Mouse (Mus musculus) layer of hippocampus, postnatal 14 days (tissue): ENCODE measurements at regions not wholly inside any gene's neighbourhood (a gene's known extent, or its start where the extent isn't known, plus 50 kb on each side); places are given as distances from the start of the nearest gene placed in this dataset.
A peak's percentile ranks its signal among the peaks of the same experiment; 100 is the strongest.

ENCODE experiments used
- DNase-seq, 2 experiments: peaks; one replicate each; pipeline ENCODE4 v3.0.0; 2021 to 2022; ENCODE audit warnings: low spot score in 2 of 2, mixed read lengths in 1 of 2

DNA sequence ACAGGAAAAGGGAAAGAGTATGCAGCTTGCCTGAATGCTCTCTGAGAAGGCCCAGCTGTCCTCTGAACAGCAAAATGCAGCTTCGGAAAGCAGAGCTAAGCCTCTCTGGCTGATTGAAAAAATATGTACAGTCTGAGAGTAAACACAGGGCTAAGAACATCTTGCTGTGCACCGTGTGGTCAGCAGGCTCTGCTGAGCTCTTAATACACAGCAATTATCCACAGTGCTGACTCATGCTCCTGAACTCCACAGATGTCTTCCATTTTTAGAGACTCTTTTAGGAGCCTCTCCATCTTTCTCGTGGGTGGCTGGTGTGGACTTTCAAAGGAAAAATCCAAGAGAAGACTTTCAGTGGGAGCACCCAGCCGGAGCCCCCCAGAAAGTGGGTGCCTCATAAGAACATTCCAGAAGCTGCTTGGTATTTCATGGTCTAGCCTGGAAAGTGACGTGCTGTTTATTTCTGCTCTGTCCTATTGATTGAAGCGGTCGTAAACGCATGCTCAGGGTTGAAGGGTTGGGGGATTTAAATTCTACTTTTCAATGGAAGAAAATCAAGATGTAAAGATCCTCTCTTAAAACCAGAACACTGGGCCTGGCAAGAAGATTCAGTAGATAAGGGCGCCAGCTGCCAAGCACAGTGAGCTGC lies 209.5 kb downstream of the Mreg start:
- peak; percentile 10 to 12 for DNase-seq

DNA sequence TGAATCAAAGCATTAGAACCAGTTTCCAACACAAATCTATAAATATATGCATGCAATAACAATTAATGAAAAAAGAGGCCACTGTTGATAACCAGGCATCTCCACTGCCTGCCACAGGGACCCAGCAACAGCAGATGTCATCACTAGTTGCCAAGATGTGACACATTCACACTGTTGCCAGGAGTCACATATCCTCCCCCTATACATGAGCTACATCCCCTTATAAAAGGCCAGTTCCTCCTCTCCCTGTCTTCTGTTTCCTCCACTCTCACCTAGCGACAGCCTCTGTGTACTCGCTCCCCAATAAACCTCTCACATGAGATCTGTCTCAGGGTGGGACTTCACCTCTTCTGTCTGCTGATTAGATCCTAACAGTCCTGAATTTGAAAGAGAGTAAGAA lies 211.4 kb downstream of the Mreg start:
- no peak for DNase-seq

GRCm38 (mm10) chr1:71996828-71997227 lies 215.3 kb downstream of the Mreg start:
- no peak for DNase-seq

- no peak for DNase-seq
Observed at GRCm38 (mm10) chr1:71996234-71996619, 215.9 kb downstream of the Mreg start.

- no peak for DNase-seq
Observed at GRCm38 (mm10) chr1:71995573-71996233, 216.4 kb downstream of the Mreg start.

DNA sequence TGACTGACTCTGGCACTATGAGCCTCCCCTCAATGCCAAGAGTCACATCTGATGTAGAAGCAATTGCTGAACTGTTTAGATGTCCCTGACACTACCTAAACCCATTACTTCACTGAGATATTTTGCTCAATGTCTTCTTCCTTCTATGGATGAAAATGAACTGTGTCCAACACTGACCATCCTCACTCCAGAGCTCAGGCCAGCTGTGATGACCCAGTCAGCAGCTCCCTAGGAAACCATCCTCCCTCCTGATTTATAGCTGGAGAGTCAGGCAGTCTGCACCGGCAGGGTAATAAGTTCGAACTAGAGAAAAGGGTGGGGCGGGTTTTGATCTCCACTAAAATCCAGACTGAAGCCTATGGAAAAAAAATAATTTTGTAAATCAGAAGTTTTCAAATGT lies 221.2 kb downstream of the Mreg start:
- DNase-seq = no peak

DNA sequence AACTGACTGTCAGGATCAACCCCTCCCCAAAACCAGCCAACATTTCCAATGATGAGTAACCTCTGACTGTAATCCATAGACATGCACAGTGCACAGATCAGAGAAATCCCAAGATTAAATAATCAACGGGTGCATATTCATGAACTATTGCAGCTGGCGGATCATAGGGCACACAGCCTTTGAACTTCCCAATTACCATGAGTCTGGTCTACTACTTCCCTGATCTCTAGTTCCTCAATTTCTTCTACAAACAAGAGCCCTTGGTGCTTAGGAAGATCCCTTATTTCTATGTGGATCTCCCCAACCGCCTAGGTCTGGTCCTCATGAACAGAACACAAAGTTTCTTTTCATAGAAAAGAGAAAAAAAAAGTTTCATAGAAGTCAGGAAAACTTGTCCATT lies 224.0 kb downstream of the Mreg start:
- no peak for DNase-seq

GRCm38 (mm10) chr1:71986047-71986446 lies 226.1 kb downstream of the Mreg start:
- no peak for DNase-seq

DNA sequence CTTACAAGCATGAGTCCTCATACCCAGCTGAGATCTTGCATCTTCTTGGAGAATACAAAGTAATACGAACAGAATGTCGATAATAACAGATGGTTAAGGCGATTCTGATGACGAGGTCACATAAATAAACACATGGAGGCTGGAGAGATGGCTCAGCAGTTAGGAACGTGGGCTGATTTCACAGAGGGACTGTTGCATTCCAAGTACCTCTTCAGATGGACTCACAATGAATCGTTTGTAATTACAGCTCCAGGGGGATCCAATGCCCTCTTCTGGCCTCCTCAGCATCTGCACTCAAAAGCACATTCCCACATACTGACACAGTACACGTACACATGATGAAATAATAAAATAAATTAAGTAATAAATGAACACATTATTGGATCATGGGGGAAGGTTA lies 228.3 kb downstream of the Mreg start:
- no peak for DNase-seq

- DNase-seq = no peak
Observed at GRCm38 (mm10) chr1:71982423-71983262, 229.5 kb downstream of the Mreg start.

- no peak for DNase-seq
Observed at GRCm38 (mm10) chr1:71980624-71981023, 231.5 kb downstream of the Mreg start.

DNA sequence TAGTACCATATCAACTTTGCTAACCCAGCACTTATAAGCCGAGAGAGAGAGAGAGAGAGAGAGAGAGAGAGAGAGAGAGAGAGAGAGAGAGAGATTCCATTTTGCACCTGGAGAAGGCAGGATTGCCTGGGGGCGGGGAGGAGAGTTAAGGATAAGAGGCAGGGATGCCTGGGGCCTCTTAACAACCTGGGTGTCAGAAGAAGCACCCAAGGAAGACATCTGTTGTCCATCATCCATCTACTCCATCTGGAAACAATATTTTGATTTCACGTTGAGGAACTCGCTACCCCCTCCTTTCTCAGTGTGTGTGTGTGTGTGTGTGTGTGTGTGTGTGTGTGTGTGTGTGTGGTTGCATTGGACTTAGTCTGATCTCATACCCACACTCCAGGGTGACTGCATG lies 232.8 kb downstream of the Mreg start:
- no peak for DNase-seq

DNA sequence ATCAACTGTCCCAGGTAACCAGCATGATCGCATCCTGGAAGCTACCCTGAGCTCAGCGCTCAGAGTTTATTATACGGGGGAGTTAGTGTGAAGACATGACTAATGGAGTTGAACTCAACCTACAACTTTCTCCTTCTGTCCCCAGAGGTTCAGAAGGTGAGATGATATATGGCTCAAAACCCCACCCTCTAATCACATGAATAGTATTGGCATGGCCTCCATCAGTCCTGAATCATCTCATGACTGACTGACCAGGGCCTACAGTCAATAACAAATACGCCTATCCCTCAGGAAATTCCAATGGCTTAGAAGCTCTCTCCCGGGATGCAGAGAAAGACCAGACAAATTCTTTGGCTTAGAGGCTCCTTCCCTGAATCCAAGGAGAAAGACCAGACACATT lies 234.7 kb downstream of the Mreg start:
- DNase-seq = no peak

GRCm38 (mm10) chr1:71974715-71975114 lies 237.4 kb downstream of the Mreg start:
- no peak for DNase-seq

- peak in 1 of 2 experiments; percentile 4 for DNase-seq
Observed at GRCm38 (mm10) chr1:71971943-71972342, 240.2 kb downstream of the Mreg start.

DNA sequence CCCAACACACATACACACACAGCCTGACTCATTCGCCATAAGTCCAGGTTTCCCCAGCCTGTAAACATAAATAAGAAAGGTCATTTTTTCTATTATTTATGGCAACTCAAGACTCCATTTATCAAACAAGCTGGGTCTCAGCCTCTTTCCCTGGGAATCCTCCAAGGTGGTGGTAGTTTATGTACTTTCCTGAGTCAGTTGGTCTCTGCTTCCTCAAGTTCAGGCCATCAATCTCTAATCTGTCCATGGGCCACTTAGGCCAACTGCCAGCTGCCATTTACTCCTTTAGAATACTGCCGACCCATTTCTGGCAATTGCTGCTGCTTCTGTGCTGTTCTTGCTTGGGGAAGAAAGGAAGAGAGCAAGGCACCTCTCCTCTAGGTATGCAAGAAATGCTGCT lies 241.3 kb downstream of the Mreg start:
- no peak for DNase-seq

- no peak for DNase-seq
Observed at GRCm38 (mm10) chr1:71967574-71968104, 244.5 kb downstream of the Mreg start.

DNA sequence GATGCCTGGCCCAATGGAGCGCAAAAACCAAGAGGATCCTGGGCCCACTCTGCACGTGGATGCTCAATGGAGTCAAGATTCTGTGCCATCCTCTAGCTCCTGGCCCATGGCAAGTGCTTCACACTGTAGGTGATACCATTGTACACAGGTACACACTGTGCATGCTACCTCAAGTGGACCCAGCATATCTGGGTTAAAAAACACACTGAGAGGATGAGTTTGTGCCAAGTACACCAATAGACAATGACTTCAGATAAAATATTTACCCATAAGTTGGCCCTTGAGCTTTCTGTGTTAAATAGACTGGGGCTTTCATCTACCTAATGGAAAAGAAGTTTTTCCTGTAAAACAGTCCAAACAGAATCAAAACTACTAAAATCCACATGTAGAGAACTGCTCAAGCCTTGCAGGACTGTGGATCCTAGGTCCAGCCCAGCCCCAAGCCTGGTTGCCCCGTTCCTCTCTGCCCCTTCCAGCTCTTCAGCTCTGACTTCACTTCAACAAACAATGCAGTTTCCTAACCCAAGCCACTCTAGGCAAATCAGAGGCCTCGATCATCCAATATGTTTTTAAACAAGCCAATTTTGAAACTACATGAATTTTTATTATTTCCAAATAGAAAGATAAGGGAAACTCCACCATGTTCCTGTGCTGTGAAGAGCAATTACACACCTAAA lies 247.5 kb downstream of the Mreg start:
- no peak for DNase-seq

- DNase-seq = no peak
Observed at GRCm38 (mm10) chr1:71956940-71957339, 255.2 kb downstream of the Mreg start.

DNA sequence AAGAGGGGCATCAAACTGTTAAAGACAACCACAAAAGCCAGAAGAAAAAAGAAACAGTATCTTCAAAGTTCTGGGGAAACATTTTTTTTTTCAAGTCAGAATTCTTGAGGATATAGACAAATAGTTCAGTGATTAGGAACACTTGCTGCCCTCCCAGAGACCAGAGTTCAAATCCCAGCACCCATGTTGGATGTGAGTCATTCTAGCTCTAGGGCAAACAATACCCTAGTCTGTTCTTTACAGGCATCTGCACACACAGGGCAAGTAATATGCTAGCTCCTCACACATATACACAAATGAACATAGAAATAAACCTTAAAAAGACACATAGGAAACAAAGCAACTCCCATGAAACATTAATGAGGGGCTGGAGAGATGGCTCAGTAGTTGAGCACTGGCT lies 256.8 kb downstream of the Mreg start:
- DNase-seq = no peak

- DNase-seq = no peak
Observed at GRCm38 (mm10) chr1:71953292-71953691, 258.8 kb downstream of the Mreg start.
